Mouse (Mus musculus) ovary, adult 10 weeks (tissue): ENCODE results near the gene Duox2. TPM values are rescaled to one million over a fixed set of nuclear protein-coding genes. Genes with fewer than 3 reads are reported as not detected.

Experiments used
- polyA plus RNA-seq: library from polyadenylated mRNA; stranded (reverse); fragments of 350-450 nt; fragmentation: Illumina TruSeq; extraction: RNeasy Lipid Tissue Mini Kit (QIAGEN cat#74804); gene quantifications from one replicate; pipeline ENCODE4 v1.2.3, GENCODE M21; 2014

The Duox2 gene
- 0.20 TPM for polyA plus RNA-seq

DNA sequence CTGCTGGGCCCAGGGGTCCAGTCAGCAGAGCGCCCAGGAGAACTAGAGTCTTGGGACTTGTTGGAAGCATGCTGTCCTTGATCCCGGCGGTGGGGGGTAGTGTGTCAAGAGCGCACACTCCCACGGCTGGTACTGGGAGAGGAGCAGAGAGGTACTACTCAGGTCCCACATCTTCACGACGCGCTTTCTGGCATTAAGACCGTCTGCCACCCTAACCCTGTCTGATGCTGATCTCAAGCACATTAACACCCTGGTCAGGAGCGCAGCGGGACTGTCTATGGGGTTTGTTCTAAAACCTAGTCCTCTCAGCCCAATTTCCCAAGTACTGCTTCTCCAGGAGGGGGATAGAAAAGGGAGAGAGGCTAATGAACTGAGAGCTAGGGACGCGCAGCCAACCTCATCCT is at the start of gene Duox2:
TSS of gene Duox2 (minus strand) at position 354 of the 404 bp plus-strand sequence.

GRCm38 (mm10) chr2:122315372-122315771 is 17.1 kb upstream of the Duox2 start, which contains the start of gene Duox1:
TSS of gene Duox1 (plus strand) at chr2:122315672.

GRCm38 (mm10) chr2:122313536-122313935 is 15.3 kb upstream of the Duox2 start, which contains the start of gene Duoxa1:
TSS of gene Duoxa1 (minus strand) at chr2:122313730.

GRCm38 (mm10) chr2:122298596-122299490 is 594 bp upstream of the Duox2 start, which contains the start of gene Duoxa2:
TSS of gene Duoxa2 (plus strand) at chr2:122298900.

GRCm38 (mm10) chr2:122234611-122235288 is 63.5 kb downstream of the Duox2 start, which contains the start of gene Sord:
TSS of gene Sord (plus strand) at chr2:122234749.

Other genes starting within 250 kb of the Duox2 start
- 10.4 TPM for gene Spg11, start 180.1 kb downstream of the Duox2 start, polyA plus RNA-seq
- gene B2m, start 150.8 kb downstream of the Duox2 start, polyA plus RNA-seq: 2,807 TPM
- not detected for gene Trim69, start 137.7 kb downstream of the Duox2 start, polyA plus RNA-seq
- 1.0 TPM for gene Patl2, start 112.3 kb downstream of the Duox2 start, polyA plus RNA-seq
- not detected for gene Terb2, start 112.2 kb downstream of the Duox2 start, polyA plus RNA-seq
- 21.6 TPM for gene Sord, start 63.7 kb downstream of the Duox2 start, polyA plus RNA-seq
- gene Duoxa2, start 451 bp upstream of the Duox2 start, polyA plus RNA-seq: not detected
- not detected for gene Duoxa1, start 15.3 kb upstream of the Duox2 start, polyA plus RNA-seq
- gene Duox1, start 17.2 kb upstream of the Duox2 start, polyA plus RNA-seq: not detected
- gene Shf, start 70.7 kb upstream of the Duox2 start, polyA plus RNA-seq: not detected
- 0.51 TPM for gene Slc28a2, start 128.0 kb upstream of the Duox2 start, polyA plus RNA-seq
- 0.31 TPM for gene Gm14085, start 186.5 kb upstream of the Duox2 start, polyA plus RNA-seq